Mouse (Mus musculus) heart, embryonic 14.5 days (tissue): ENCODE measurements at regions not wholly inside any gene's neighbourhood (a gene's known extent, or its start where the extent isn't known, plus 50 kb on each side); places are given as distances from the start of the nearest gene placed in this dataset.

ENCODE experiments used
- ATAC-seq: fragments of 200-750 bp; cut with Nextera tagmentation; 2 replicates; pipeline ENCODE4 v1.8.0; 2017; ENCODE audit warnings: low read depth, moderate TSS enrichment; ENCODE audit not compliant: insufficient number of reproducible peaks, insufficient read depth, low FRiP score
- H3K27ac ChIP-seq, 2 experiments: fragments of 200-500 bp in 1 of 2; fragments of 300-500 bp in 1 of 2; sonication (generic) in 1 of 2; replicated peaks in 1 of 2; 2 replicates each; pipeline ENCODE4 v1.5.1; 2012 to 2014; ENCODE audit warnings: low read depth in 2 of 2, low read length in 2 of 2, control low read depth in 1 of 2, mild to moderate bottlenecking in 1 of 2, mixed read lengths in 1 of 2; ENCODE audit not compliant: control insufficient read depth in 1 of 2, insufficient read depth in 1 of 2
- H3K27me3 ChIP-seq: fragments of 300-500 bp; sonication (generic); 2 replicates; pipeline ENCODE4 v1.6.1; 2014; ENCODE audit warnings: mild to moderate bottlenecking, low read length, control low read depth; ENCODE audit not compliant: control insufficient read depth, insufficient read depth
- H3K36me3 ChIP-seq: fragments of 300-500 bp; sonication (generic); 2 replicates; pipeline ENCODE4 v1.6.1; 2014; ENCODE audit warnings: mild to moderate bottlenecking, control low read depth, low read length, mixed read lengths; ENCODE audit not compliant: control insufficient read depth, insufficient read depth
- H3K4me1 ChIP-seq, 2 experiments: fragments of 200-500 bp in 1 of 2; fragments of 300-500 bp in 1 of 2; sonication (generic) in 1 of 2; 2 replicates each; pipeline ENCODE4 v1.6.1; 2012 to 2014; ENCODE audit warnings: low read length in 2 of 2, control low read depth in 1 of 2, mixed read lengths in 1 of 2; ENCODE audit not compliant: control insufficient read depth in 2 of 2, insufficient read depth in 2 of 2
- H3K4me2 ChIP-seq: fragments of 300-500 bp; sonication (generic); 2 replicates; pipeline ENCODE4 v1.6.1; 2014; ENCODE audit warnings: mild to moderate bottlenecking, low read length
- H3K4me3 ChIP-seq, 2 experiments: fragments of 200-500 bp in 1 of 2; fragments of 300-500 bp in 1 of 2; sonication (generic) in 1 of 2; 2 replicates each; pipeline ENCODE4 v1.5.1; 2012 to 2014; ENCODE audit warnings: low read length in 2 of 2, mild to moderate bottlenecking in 2 of 2, control low read depth in 1 of 2, low read depth in 1 of 2, moderate library complexity in 1 of 2; ENCODE audit not compliant: control insufficient read depth in 1 of 2, insufficient read depth in 1 of 2
- H3K9ac ChIP-seq: fragments of 300-500 bp; sonication (generic); 2 replicates; pipeline ENCODE4 v1.6.1; 2014; ENCODE audit warnings: mild to moderate bottlenecking, low read length
- H3K9me3 ChIP-seq: fragments of 300-500 bp; sonication (generic); 2 replicates; pipeline ENCODE4 v1.6.1; 2016; ENCODE audit warnings: low read length, control low read depth; ENCODE audit not compliant: control insufficient read depth
- WGBS: fragments of 180-500 bp; shearing (Covaris S2); extraction: QIAGEN DNeasy Blood & Tissue Kit; methylation state at CpG from one replicate; pipeline ENCODE4 v1.1.7; 2014; 5-methylcytosine and 5-hydroxymethylcytosine counted together

GRCm38 (mm10) chr2:148571616-148572015 is 100.8 kb upstream of the Nxt1 start:
- H3K4me2 ChIP-seq = no peak overlapping the region
- no peaks in the 10 kb centered on the region for H3K9me3 ChIP-seq
- no peaks in the 10 kb centered on the region for H3K27me3 ChIP-seq
- no peak overlapping the region for H3K27ac ChIP-seq
- 88% methylated on average over 1 of the region's 1 CpGs for WGBS
- ATAC-seq = no peak
- H3K36me3 ChIP-seq = no peaks in the 10 kb centered on the region
- no peak overlapping the region for H3K4me3 ChIP-seq
- no peaks in the 10 kb centered on the region for H3K4me1 ChIP-seq
- H3K9ac ChIP-seq = no peak overlapping the region

- Histone ChIP-seq H3K9me3 (no peaks in the 10 kb centered on the region), H3K9ac (no peak overlapping the region), H3K4me1 (no peaks in the 10 kb centered on the region), H3K4me3 (no peak overlapping the region), H3K4me2 (no peak overlapping the region), H3K27ac (no peak overlapping the region), H3K36me3 (no peaks in the 10 kb centered on the region), H3K27me3 (no peaks in the 10 kb centered on the region)
- ATAC-seq = no peak
- 51% methylated on average over 5 of the region's 5 CpGs for WGBS
These were observed 101.4 kb upstream of the Nxt1 start for GRCm38 (mm10) chr2:148571018-148571417.

DNA sequence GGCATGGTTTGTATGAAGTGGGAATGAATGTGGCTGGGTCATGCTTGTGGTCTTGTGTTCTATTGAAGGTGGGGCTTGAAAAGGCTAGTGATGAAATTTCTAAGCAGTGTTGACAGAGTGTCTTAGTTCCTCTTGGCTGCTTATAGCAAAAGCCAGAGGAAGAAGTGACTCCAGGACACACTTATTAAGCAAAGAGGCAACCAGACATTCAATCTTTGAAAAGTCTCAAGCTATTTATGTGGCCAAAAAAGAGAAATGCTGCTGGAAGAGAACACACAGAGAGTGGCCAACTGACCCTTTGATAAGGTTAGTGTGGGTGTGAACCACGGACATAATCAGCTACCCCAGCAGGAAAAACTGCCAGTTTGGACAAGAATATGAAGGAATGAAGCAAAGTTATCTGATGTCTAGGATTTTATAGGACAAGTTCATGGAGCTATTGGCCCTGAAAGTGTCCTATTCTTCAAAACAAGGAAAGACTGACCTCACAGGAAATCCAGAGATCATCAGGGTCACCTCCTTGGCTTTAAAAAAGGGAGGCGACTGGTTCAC is 104.4 kb upstream of the Nxt1 start:
- no peak overlapping the region for H3K27ac ChIP-seq
- no peak for ATAC-seq
- no peaks in the 10 kb centered on the region for H3K4me1 ChIP-seq
- no peaks in the 10 kb centered on the region for H3K27me3 ChIP-seq
- 48% methylated on average over 2 of the region's 2 CpGs for WGBS
- no peak overlapping the region for H3K4me2 ChIP-seq
- no peak overlapping the region for H3K4me3 ChIP-seq
- H3K36me3 ChIP-seq = no peaks in the 10 kb centered on the region
- no peaks in the 10 kb centered on the region for H3K9me3 ChIP-seq
- no peak overlapping the region for H3K9ac ChIP-seq

DNA sequence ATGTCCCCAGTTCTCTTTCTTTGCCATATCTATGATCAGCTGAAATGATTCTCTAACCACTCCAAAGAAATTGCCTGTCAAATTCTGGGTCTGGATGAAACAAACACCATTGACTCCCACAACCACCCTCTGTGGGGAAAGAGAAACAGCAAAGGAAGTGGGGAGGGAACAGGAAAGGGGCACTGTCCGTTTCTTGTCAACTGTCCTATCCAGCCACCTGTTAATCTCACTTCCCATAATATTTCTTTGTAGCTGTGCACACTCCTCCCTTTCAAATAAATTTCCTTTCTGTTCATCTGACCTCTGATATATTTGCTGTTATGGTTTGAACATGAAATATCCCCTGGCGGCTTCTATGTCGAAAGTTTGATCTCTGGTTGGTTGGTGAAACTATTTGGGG is 109.0 kb upstream of the Nxt1 start:
- 62% methylated on average over 3 of the region's 3 CpGs for WGBS
- H3K4me1 ChIP-seq = no peaks in the 10 kb centered on the region; a peak in 1 of 4 replicates
- H3K9me3 ChIP-seq = no peaks in the 10 kb centered on the region
- H3K4me3 ChIP-seq = no peak overlapping the region
- no peak for ATAC-seq
- no peak overlapping the region for H3K4me2 ChIP-seq
- no peaks in the 10 kb centered on the region for H3K27me3 ChIP-seq
- H3K9ac ChIP-seq = no peak overlapping the region
- H3K27ac ChIP-seq = no peak overlapping the region
- no peaks in the 10 kb centered on the region for H3K36me3 ChIP-seq

GRCm38 (mm10) chr2:148562041-148562440 is 110.4 kb upstream of the Nxt1 start:
- Histone ChIP-seq H3K36me3 (no peaks in the 10 kb centered on the region), H3K27ac (no peak overlapping the region), H3K4me1 (no peaks in the 10 kb centered on the region; a peak in 1 of 4 replicates), H3K9ac (no peak overlapping the region), H3K9me3 (no peaks in the 10 kb centered on the region), H3K4me3 (no peak overlapping the region), H3K4me2 (no peak overlapping the region), H3K27me3 (no peaks in the 10 kb centered on the region)
- WGBS = 62% methylated on average over 3 of the region's 3 CpGs
- no peak for ATAC-seq

DNA sequence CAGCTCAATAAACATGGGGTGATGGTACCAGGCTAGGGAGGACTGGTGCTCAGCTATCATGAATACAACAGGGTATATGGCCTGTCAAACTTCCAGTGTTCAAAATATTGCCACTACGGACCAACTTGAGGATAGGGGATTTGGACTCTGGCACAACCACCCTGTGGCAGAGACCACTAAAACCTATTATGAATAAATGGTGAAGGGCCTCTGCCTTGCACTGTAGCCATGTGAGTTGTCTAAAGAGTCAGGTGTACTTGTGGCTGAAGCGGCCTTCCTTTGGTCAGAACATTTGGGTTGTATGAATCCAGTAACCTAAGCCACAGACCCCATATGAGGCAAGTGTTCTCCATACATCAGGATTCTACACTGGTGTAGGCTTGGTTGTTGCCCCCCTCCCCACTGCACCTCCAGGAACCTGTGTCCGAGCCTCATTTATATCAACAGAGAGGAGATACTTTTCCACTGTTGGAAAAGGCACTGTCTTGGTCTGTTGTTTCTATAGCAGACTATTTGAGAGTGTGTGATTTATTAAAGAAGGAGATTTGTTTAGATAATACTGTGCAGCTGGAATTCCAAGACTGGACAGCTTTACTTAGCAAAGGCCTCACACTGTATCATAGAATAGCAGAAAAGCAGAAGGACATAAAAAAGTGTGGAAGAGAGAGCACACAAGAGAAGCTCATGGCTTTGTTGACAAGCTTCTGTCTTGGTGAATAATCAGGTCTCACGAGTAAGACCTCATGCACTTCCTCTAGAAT is 112.2 kb upstream of the Nxt1 start:
- no peak overlapping the region for H3K27ac ChIP-seq
- H3K4me1 ChIP-seq = no peaks in the 10 kb centered on the region; a peak in 1 of 4 replicates
- no peak for ATAC-seq
- no peaks in the 10 kb centered on the region for H3K36me3 ChIP-seq
- no peak overlapping the region for H3K4me3 ChIP-seq
- no peaks in the 10 kb centered on the region for H3K27me3 ChIP-seq
- 80% methylated on average over 4 of the region's 4 CpGs for WGBS
- H3K4me2 ChIP-seq = no peak overlapping the region
- H3K9ac ChIP-seq = no peak overlapping the region
- H3K9me3 ChIP-seq = no peaks in the 10 kb centered on the region

DNA sequence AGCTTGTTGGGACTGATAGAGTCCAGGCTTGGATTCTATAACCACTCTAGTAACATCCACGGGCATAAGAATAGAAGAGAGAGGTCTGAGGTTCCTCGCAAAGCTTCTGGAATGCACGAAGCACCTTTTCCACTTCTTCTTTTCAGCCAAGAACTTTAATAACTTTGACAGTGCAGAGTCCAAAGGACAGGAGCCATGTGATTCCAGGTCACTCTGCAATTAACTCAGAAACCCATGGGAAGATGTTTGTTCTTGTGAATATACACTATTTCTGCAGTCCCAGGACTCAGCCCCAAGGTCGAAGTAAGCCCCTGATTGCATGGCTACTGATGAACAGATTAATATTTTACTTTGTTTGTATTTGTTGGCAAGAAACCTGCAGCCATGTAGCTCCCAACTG is 113.0 kb upstream of the Nxt1 start:
- no peak overlapping the region for H3K27ac ChIP-seq
- H3K9ac ChIP-seq = no peak overlapping the region
- no peak for ATAC-seq
- H3K9me3 ChIP-seq = no peaks in the 10 kb centered on the region
- no peak overlapping the region for H3K4me3 ChIP-seq
- H3K36me3 ChIP-seq = no peaks in the 10 kb centered on the region
- H3K4me1 ChIP-seq = no peaks in the 10 kb centered on the region; a peak in 1 of 4 replicates
- WGBS = 81% methylated on average over 4 of the region's 4 CpGs
- no peak overlapping the region for H3K4me2 ChIP-seq
- no peaks in the 10 kb centered on the region for H3K27me3 ChIP-seq

- Histone ChIP-seq H3K4me1 (no peaks in the 10 kb centered on the region; a peak in 1 of 4 replicates), H3K27ac (no peak overlapping the region), H3K36me3 (no peaks in the 10 kb centered on the region), H3K27me3 (no peaks in the 10 kb centered on the region), H3K9me3 (no peaks in the 10 kb centered on the region), H3K4me2 (no peak overlapping the region), H3K9ac (no peak overlapping the region), H3K4me3 (no peak overlapping the region)
- ATAC-seq = no peak
These were observed 114.0 kb upstream of the Nxt1 start for GRCm38 (mm10) chr2:148558365-148558764.
